In genomic region chr2:168019201-168019715, GRCm38 (mm10) we compare ENCODE assay signal across 9 mouse cellular contexts. TPM values are rescaled to one million over a fixed set of nuclear protein-coding genes. Genes with fewer than 3 reads are reported as not detected.
A peak's percentile ranks its signal among the peaks of the same experiment; 100 is the strongest.
DNase-seq lines count a peak whose midpoint lies in the region; ATAC-seq and TF ChIP-seq lines count a peak whose summit lies in the region.
"Had no signal": no experiment of that assay in that cellular context is flagged by ENCODE, and none has a peak within 500 bp of the region (broad histone marks: within the 10 kb centered on the region; RNA-seq: fewer than 3 reads in every experiment).

No protein-coding gene starts in this region.

- no peak overlapping the region for H3K9ac ChIP-seq in midbrain, embryonic 15.5 days
- no peak overlapping the region for H3K9ac ChIP-seq in lung, postnatal 0 days (replicated peaks; ENCODE audit: low read depth)
- H3K9ac ChIP-seq: neural tube, embryonic 13.5 days had no signal

- no peaks in the 10 kb centered on the region for H3K9me3 ChIP-seq in midbrain, embryonic 15.5 days
- H3K9me3 ChIP-seq in midbrain, embryonic 10.5 days (replicated peaks), result no peaks in the 10 kb centered on the region
- H3K9me3 ChIP-seq in lung, postnatal 0 days (ENCODE audit: low read length), result no peaks in the 10 kb centered on the region
- H3K9me3 ChIP-seq: neural tube, embryonic 13.5 days had no signal

- no peak for ATAC-seq in midbrain, embryonic 15.5 days (replicated peaks)
- ATAC-seq in lung, postnatal 0 days, result peak; percentile 60

- no peaks in the 10 kb centered on the region for H3K36me3 ChIP-seq in midbrain, embryonic 15.5 days (replicated peaks)
- H3K36me3 ChIP-seq in midbrain, embryonic 10.5 days, result no peaks in the 10 kb centered on the region
- no peaks in the 10 kb centered on the region for H3K36me3 ChIP-seq in lung, postnatal 0 days (ENCODE audit: insufficient read depth, low read length)
- H3K36me3 ChIP-seq: neural tube, embryonic 13.5 days had no signal

- intact Hi-C loops in heart, postnatal 36 days (cut with DNase I), result no loop called here

- no peak overlapping the region for H3K4me3 ChIP-seq in midbrain, embryonic 15.5 days
- H3K4me3 ChIP-seq in midbrain, embryonic 10.5 days, result no peak overlapping the region
- H3K4me3 ChIP-seq in lung, postnatal 0 days (ENCODE audit: low read depth, low read length), result no peak overlapping the region
- H3K4me3 ChIP-seq: neural tube, embryonic 13.5 days had no signal

- no peak for TF ChIP-seq CTCF in lung, postnatal 0 days (IDR thresholded peaks at IDR 0.05)

- no peak for TF ChIP-seq EP300 in lung, postnatal 0 days (IDR thresholded peaks at IDR 0.05)

- peak overlapping the region; percentile 0; the same call in 1 of the 2 replicates for H3K27ac ChIP-seq in midbrain, embryonic 15.5 days
- no peak overlapping the region for H3K27ac ChIP-seq in midbrain, embryonic 10.5 days (replicated peaks)
- peak overlapping the region; percentile 49 for H3K27ac ChIP-seq in lung, postnatal 0 days (ENCODE audit: low read length)
- H3K27ac ChIP-seq: neural tube, embryonic 13.5 days had no signal

- H3K4me1 ChIP-seq in midbrain, embryonic 15.5 days, result no peaks in the 10 kb centered on the region
- H3K4me1 ChIP-seq in midbrain, embryonic 10.5 days, result peaks cover 14% of the 10 kb centered on the region
- no peaks in the 10 kb centered on the region; the same call in 1 of the 2 replicates for H3K4me1 ChIP-seq in lung, postnatal 0 days (ENCODE audit: insufficient read depth, low read depth, low read length)

- WGBS in midbrain, embryonic 15.5 days, result 71% methylated on average over 9 of the region's 9 CpGs
- 89% methylated on average over 9 of the region's 9 CpGs for WGBS in midbrain, embryonic 10.5 days
- WGBS in lung, postnatal 0 days, result 28% methylated on average over 9 of the region's 9 CpGs

- DNase-seq in cerebellum, adult 9-11 months, result peak; percentile 16
- no peak for DNase-seq in cerebellum, adult 9-10 months
- DNase-seq in midbrain, embryonic 10.5 days (ENCODE audit: low spot score), result no peak
- DNase-seq in heart, postnatal 36 days, result peak; percentile 63 to 67
- peak; percentile 75 for DNase-seq in lung, postnatal 0 days (ENCODE audit: low spot score)
- peak; percentile 74 to 83 for DNase-seq in urinary bladder, postnatal 4 days (ENCODE audit: low spot score in 2 of 2)
- no peak for DNase-seq in natural killer cell, adult 2 months (ENCODE audit: low spot score in 2 of 2)

- no peak overlapping the region for H3K4me2 ChIP-seq in midbrain, embryonic 15.5 days
- no peak overlapping the region for H3K4me2 ChIP-seq in lung, postnatal 0 days (replicated peaks; ENCODE audit: low read depth, low read length)
- H3K4me2 ChIP-seq: neural tube, embryonic 13.5 days had no signal

- H3K27me3 ChIP-seq in midbrain, embryonic 15.5 days (replicated peaks), result no peaks in the 10 kb centered on the region
- no peaks in the 10 kb centered on the region for H3K27me3 ChIP-seq in midbrain, embryonic 10.5 days (ENCODE audit: low read depth, poor library complexity, severe bottlenecking)
- no peaks in the 10 kb centered on the region for H3K27me3 ChIP-seq in lung, postnatal 0 days (replicated peaks; ENCODE audit: insufficient read depth, low read length)
- H3K27me3 ChIP-seq: neural tube, embryonic 13.5 days had no signal

RNA-seq across cellular contexts. Expression of gene Ripor3, which starts 8.8 kb away (rescaled TPM):
- 0.66 and 0.70 TPM in 2 replicates for polyA plus RNA-seq in midbrain, embryonic 15.5 days (2015; fragmentation: Nextera tagmentation; extraction: Ambion mirVana)
- polyA plus RNA-seq in midbrain, embryonic 10.5 days (2016; fragmentation: Nextera tagmentation; extraction: Ambion mirVana), result 0.86 and 0.97 TPM in 2 replicates
- total RNA-seq in heart, postnatal 36 days (2021), result under 1 TPM; 0.36 to 0.79 TPM
- polyA plus RNA-seq in lung, postnatal 0 days (2015; fragmentation: Nextera tagmentation; extraction: Ambion mirVana), result 1.00 and 1.1 TPM in 2 replicates

Comparison
In these comparisons a context has a peak if more than half of its experiments do, and no peak if none do; other contexts are left out.
1. DNase-seq: peak in cerebellum, adult 9-11 months (single experiment), heart, postnatal 36 days (2 of 2), lung, postnatal 0 days (single experiment) and urinary bladder, postnatal 4 days (2 of 2); none in cerebellum, adult 9-10 months (single experiment), midbrain, embryonic 10.5 days (single experiment) and natural killer cell, adult 2 months (0 of 2).